Mouse (Mus musculus): ENCODE measurements around the gene Rpl36-ps4. TPM values are rescaled to one million over a fixed set of nuclear protein-coding genes. Genes with fewer than 3 reads are reported as not detected.

The Rpl36-ps4 gene
- polyA plus RNA-seq (2015; fragmentation: Nextera tagmentation; extraction: Ambion mirVana), result not detected in 2 replicates

GRCm38 (mm10) chr17:87920677-87921076 lies at the start of gene Rpl36-ps4:
TSS of gene Rpl36-ps4 (plus strand) at chr17:87920977.
- Histone ChIP-seq H3K27me3 (ENCODE audit: control insufficient read depth, insufficient read depth, low read length) (no peaks in the 10 kb centered on the region), H3K36me3 (ENCODE audit: control insufficient read depth, insufficient read depth, low read length) (no peaks in the 10 kb centered on the region), H3K4me2 (replicated peaks; ENCODE audit: low read depth) (no peak within 1 kb of the TSS), H3K9ac (ENCODE audit: low read length) (no peak within 1 kb of the TSS), H3K9me3 (ENCODE audit: control insufficient read depth, low read length) (no peaks in the 10 kb centered on the region), H3K4me3 (ENCODE audit: low read depth, low read length) (no peak within 1 kb of the TSS), H3K4me1 (replicated peaks; ENCODE audit: control insufficient read depth, insufficient read depth) (no peaks in the 10 kb centered on the region), H3K27ac (replicated peaks) (no peak within 1 kb of the TSS)
- TF ChIP-seq EP300 (optimal IDR thresholded peaks at IDR 0.05), result no peak
- no peak for TF ChIP-seq CTCF (IDR thresholded peaks at IDR 0.05; ENCODE audit: low read depth)
- WGBS, result 92% methylated on average over 5 of the region's 5 CpGs
- DNase-seq (ENCODE audit: low spot score), result no peak
- no peak for ATAC-seq (ENCODE audit: low FRiP score, low TSS enrichment)

GRCm38 (mm10) chr17:87871461-87872126 lies 49.2 kb upstream of the Rpl36-ps4 start:
- Histone ChIP-seq H3K4me2 (replicated peaks; ENCODE audit: low read depth) (no peak overlapping the region), H3K27me3 (ENCODE audit: control insufficient read depth, insufficient read depth, low read length) (no peaks in the 10 kb centered on the region), H3K4me3 (ENCODE audit: low read depth, low read length) (no peak overlapping the region), H3K9ac (ENCODE audit: low read length) (no peak overlapping the region), H3K9me3 (ENCODE audit: control insufficient read depth, low read length) (no peaks in the 10 kb centered on the region), H3K36me3 (ENCODE audit: control insufficient read depth, insufficient read depth, low read length) (no peaks in the 10 kb centered on the region), H3K27ac (replicated peaks) (no peak overlapping the region), H3K4me1 (replicated peaks; ENCODE audit: control insufficient read depth, insufficient read depth) (no peaks in the 10 kb centered on the region)
- DNase-seq (ENCODE audit: low spot score) (peak; percentile 9), ATAC-seq (ENCODE audit: low FRiP score, low TSS enrichment) (no peak)
- 76% methylated on average over 13 of the region's 13 CpGs for WGBS
- TF ChIP-seq CTCF (IDR thresholded peaks at IDR 0.05; ENCODE audit: low read depth) (no peak), EP300 (optimal IDR thresholded peaks at IDR 0.05) (no peak)

GRCm38 (mm10) chr17:87872286-87872685 lies 48.5 kb upstream of the Rpl36-ps4 start:
- DNase-seq (ENCODE audit: low spot score) (peak; percentile 7), ATAC-seq (ENCODE audit: low FRiP score, low TSS enrichment) (no peak)
- Histone ChIP-seq H3K36me3 (ENCODE audit: control insufficient read depth, insufficient read depth, low read length) (no peaks in the 10 kb centered on the region), H3K27ac (replicated peaks) (no peak overlapping the region), H3K9me3 (ENCODE audit: control insufficient read depth, low read length) (no peaks in the 10 kb centered on the region), H3K4me1 (replicated peaks; ENCODE audit: control insufficient read depth, insufficient read depth) (no peaks in the 10 kb centered on the region), H3K4me2 (replicated peaks; ENCODE audit: low read depth) (no peak overlapping the region), H3K9ac (ENCODE audit: low read length) (no peak overlapping the region), H3K27me3 (ENCODE audit: control insufficient read depth, insufficient read depth, low read length) (no peaks in the 10 kb centered on the region), H3K4me3 (ENCODE audit: low read depth, low read length) (no peak overlapping the region)
- WGBS, result 51% methylated on average over 4 of the region's 4 CpGs
- no peak for TF ChIP-seq EP300 (optimal IDR thresholded peaks at IDR 0.05)
- TF ChIP-seq CTCF (IDR thresholded peaks at IDR 0.05; ENCODE audit: low read depth), result no peak

- Histone ChIP-seq H3K27ac (replicated peaks) (no peak overlapping the region), H3K4me3 (ENCODE audit: low read depth, low read length) (no peak overlapping the region), H3K4me1 (replicated peaks; ENCODE audit: control insufficient read depth, insufficient read depth) (no peaks in the 10 kb centered on the region), H3K36me3 (ENCODE audit: control insufficient read depth, insufficient read depth, low read length) (no peaks in the 10 kb centered on the region), H3K27me3 (ENCODE audit: control insufficient read depth, insufficient read depth, low read length) (no peaks in the 10 kb centered on the region), H3K9me3 (ENCODE audit: control insufficient read depth, low read length) (no peaks in the 10 kb centered on the region), H3K4me2 (replicated peaks; ENCODE audit: low read depth) (no peak overlapping the region), H3K9ac (ENCODE audit: low read length) (no peak overlapping the region)
- DNase-seq (ENCODE audit: low spot score) (no peak), ATAC-seq (ENCODE audit: low FRiP score, low TSS enrichment) (no peak)
- TF ChIP-seq CTCF (IDR thresholded peaks at IDR 0.05; ENCODE audit: low read depth), result no peak
- WGBS, result 72% methylated on average over 7 of the region's 7 CpGs
Measured at GRCm38 (mm10) chr17:87873456-87873855, 47.3 kb upstream of the Rpl36-ps4 start.

GRCm38 (mm10) chr17:87873943-87874342 lies 46.8 kb upstream of the Rpl36-ps4 start:
- Histone ChIP-seq H3K27ac (replicated peaks) (no peak overlapping the region), H3K36me3 (ENCODE audit: control insufficient read depth, insufficient read depth, low read length) (no peaks in the 10 kb centered on the region), H3K4me1 (replicated peaks; ENCODE audit: control insufficient read depth, insufficient read depth) (no peaks in the 10 kb centered on the region), H3K4me3 (ENCODE audit: low read depth, low read length) (no peak overlapping the region), H3K4me2 (replicated peaks; ENCODE audit: low read depth) (no peak overlapping the region), H3K9me3 (ENCODE audit: control insufficient read depth, low read length) (no peaks in the 10 kb centered on the region), H3K27me3 (ENCODE audit: control insufficient read depth, insufficient read depth, low read length) (no peaks in the 10 kb centered on the region), H3K9ac (ENCODE audit: low read length) (no peak overlapping the region)
- DNase-seq (ENCODE audit: low spot score), result peak; percentile 2
- WGBS, result 78% methylated on average over 4 of the region's 4 CpGs
- no peak for ATAC-seq (ENCODE audit: low FRiP score, low TSS enrichment)
- TF ChIP-seq CTCF (IDR thresholded peaks at IDR 0.05; ENCODE audit: low read depth), result no peak
- no peak for TF ChIP-seq EP300 (optimal IDR thresholded peaks at IDR 0.05)

GRCm38 (mm10) chr17:87875346-87875920 lies 45.3 kb upstream of the Rpl36-ps4 start:
- Histone ChIP-seq H3K4me2 (replicated peaks; ENCODE audit: low read depth) (no peak overlapping the region), H3K4me3 (ENCODE audit: low read depth, low read length) (no peak overlapping the region), H3K27ac (replicated peaks) (no peak overlapping the region), H3K27me3 (ENCODE audit: control insufficient read depth, insufficient read depth, low read length) (no peaks in the 10 kb centered on the region), H3K36me3 (ENCODE audit: control insufficient read depth, insufficient read depth, low read length) (no peaks in the 10 kb centered on the region), H3K9me3 (ENCODE audit: control insufficient read depth, low read length) (no peaks in the 10 kb centered on the region), H3K4me1 (replicated peaks; ENCODE audit: control insufficient read depth, insufficient read depth) (no peaks in the 10 kb centered on the region), H3K9ac (ENCODE audit: low read length) (no peak overlapping the region)
- 80% methylated on average over 8 of the region's 8 CpGs for whole genome bisulfite sequencing
- TF ChIP-seq EP300 (optimal IDR thresholded peaks at IDR 0.05), result no peak
- no peak for DNase-seq (ENCODE audit: low spot score)
- no peak for ATAC-seq (ENCODE audit: low FRiP score, low TSS enrichment)
